Mouse (Mus musculus) small intestine, adult 2 months (tissue): ENCODE measurements around the gene Mex3a. TPM values are rescaled to one million over a fixed set of nuclear protein-coding genes. Genes with fewer than 3 reads are reported as not detected.

ENCODE experiments used
- H3K27ac ChIP-seq: fragments of 200-500 bp; 2 replicates; pipeline ENCODE4 v1.5.1; 2012; ENCODE audit warnings: low read depth, low read length, control low read depth, inconsistent platforms; ENCODE audit not compliant: insufficient read depth
- H3K27me3 ChIP-seq: fragments of 200-500 bp; 2 replicates; pipeline ENCODE4 v1.6.1; 2012; ENCODE audit warnings: mild to moderate bottlenecking, moderate library complexity, low read length, inconsistent platforms; ENCODE audit not compliant: control insufficient read depth, insufficient read depth
- H3K36me3 ChIP-seq: fragments of 200-500 bp; 2 replicates; pipeline ENCODE4 v1.6.1; 2012; ENCODE audit warnings: mild to moderate bottlenecking, low read length, control low read depth, inconsistent platforms; ENCODE audit not compliant: control insufficient read depth, insufficient read depth
- H3K4me1 ChIP-seq: fragments of 200-500 bp; 2 replicates; pipeline ENCODE4 v1.6.1; 2012; ENCODE audit warnings: low read length, inconsistent platforms, mixed read lengths; ENCODE audit not compliant: control insufficient read depth, insufficient read depth, insufficient read length
- H3K4me3 ChIP-seq: fragments of 200-500 bp; 2 replicates; pipeline ENCODE4 v1.5.1; 2012; ENCODE audit warnings: low read depth, mild to moderate bottlenecking, control low read depth, inconsistent platforms, low read length, moderate library complexity
- CTCF ChIP-seq: fragments of 200-500 bp; IDR thresholded peaks from 2 replicates; pipeline ENCODE4 v1.5.1; 2012; ENCODE audit warnings: low read depth, mild to moderate bottlenecking, control low read depth, inconsistent platforms, low read length, moderate library complexity, mixed read lengths; ENCODE audit not compliant: insufficient replicate concordance, insufficient read length; ENCODE audit errors: extremely low read depth
- POLR2A ChIP-seq: fragments of 200-500 bp; IDR thresholded peaks from 2 replicates; pipeline ENCODE4 v1.6.1; 2012; ENCODE audit warnings: low read depth, mild to moderate bottlenecking, control low read depth, inconsistent platforms, low read length, moderate library complexity
- WGBS: fragments of 180-500 bp; shearing (Covaris S2); methylation state at CpG from one replicate; pipeline ENCODE4 v1.1.7; 2018; 5-methylcytosine and 5-hydroxymethylcytosine counted together
- polyA plus RNA-seq: library from polyadenylated mRNA; depleted of rRNA; stranded (reverse); fragments of >200 nt; gene quantifications from 2 replicates; pipeline ENCODE4 v1.2.3, GENCODE M21; 2012

Gene Mex3a
- polyA plus RNA-seq, 1 experiment: 0.60 TPM

DNA sequence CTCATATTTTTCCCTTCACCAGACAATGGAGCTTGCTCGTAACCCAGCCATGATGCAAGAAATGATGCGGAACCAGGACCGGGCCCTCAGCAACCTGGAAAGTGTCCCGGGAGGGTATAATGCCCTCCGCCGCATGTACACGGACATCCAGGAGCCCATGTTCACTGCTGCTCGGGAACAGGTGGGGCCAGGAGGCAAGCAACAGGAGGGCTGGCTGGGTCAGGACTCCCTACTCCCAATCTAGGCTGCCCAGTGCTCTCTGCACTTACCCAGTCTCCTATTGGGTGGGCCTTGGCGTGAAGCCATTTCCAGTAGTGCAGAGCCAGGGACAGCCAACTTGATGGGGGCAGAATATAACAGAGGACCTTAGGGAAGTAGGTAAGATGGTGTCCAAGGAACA is 27.4 kb downstream of the Mex3a start:
- Histone ChIP-seq H3K27me3 (no peaks in the 10 kb centered on the region), H3K36me3 (peaks cover 68% of the 10 kb centered on the region), H3K4me3 (no peak overlapping the region), H3K4me1 (no peaks in the 10 kb centered on the region), H3K27ac (no peak overlapping the region)
- no peak for TF ChIP-seq CTCF
- TF ChIP-seq POLR2A: no peak
- 95% methylated on average over 9 of the region's 9 CpGs for WGBS

DNA sequence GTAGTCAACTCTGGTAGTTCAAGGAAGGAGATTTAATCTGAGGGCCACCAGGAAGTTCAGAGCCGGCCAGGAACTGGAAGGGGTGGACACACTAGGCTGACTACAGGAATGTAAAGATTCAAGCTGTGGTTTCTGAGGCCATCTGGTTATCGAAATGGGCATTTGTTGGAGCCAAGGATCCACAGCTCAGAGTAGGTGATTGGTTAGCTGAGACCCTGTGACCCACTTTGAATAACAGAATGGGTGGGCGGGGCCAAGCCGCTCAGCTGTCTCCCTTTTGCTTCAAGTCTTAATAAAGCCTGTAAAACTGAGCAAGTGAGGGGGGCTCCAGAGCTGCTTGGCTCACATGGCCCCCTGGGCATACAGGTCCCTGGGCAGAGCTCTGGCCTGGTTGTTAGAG is 29.8 kb downstream of the Mex3a start:
- TF ChIP-seq POLR2A (no peak), CTCF (no peak)
- 72% methylated on average over 4 of the region's 4 CpGs for WGBS
- Histone ChIP-seq H3K4me1 (peaks cover 4% of the 10 kb centered on the region), H3K27ac (no peak overlapping the region), H3K36me3 (peaks cover 72% of the 10 kb centered on the region), H3K27me3 (no peaks in the 10 kb centered on the region), H3K4me3 (no peak overlapping the region)

DNA sequence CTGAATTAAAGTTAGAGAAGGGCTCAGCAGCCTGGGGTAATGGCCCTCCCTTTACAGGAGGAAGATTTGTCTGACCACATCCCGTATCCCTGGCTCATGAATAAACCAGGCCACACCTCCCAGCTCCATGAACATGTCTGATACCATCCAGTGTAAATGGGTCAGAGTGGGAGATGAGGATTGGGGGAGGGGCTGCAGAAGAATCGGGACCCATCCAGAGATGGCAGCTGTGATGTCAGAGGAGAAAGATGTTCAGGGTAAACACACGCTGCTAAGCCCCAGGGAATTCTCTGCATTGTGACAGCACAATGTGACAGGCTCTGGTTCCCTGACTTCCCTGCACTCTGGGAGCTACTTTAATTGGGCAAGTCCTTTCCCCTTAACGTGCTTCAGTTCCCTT is 31.2 kb downstream of the Mex3a start:
- peaks cover 4% of the 10 kb centered on the region for H3K4me1 ChIP-seq
- 79% methylated on average over 4 of the region's 4 CpGs for WGBS
- H3K36me3 ChIP-seq: peaks cover 72% of the 10 kb centered on the region
- H3K27ac ChIP-seq: no peak overlapping the region
- TF ChIP-seq CTCF (no peak), POLR2A (no peak)
- no peaks in the 10 kb centered on the region for H3K27me3 ChIP-seq
- no peak overlapping the region for H3K4me3 ChIP-seq

DNA sequence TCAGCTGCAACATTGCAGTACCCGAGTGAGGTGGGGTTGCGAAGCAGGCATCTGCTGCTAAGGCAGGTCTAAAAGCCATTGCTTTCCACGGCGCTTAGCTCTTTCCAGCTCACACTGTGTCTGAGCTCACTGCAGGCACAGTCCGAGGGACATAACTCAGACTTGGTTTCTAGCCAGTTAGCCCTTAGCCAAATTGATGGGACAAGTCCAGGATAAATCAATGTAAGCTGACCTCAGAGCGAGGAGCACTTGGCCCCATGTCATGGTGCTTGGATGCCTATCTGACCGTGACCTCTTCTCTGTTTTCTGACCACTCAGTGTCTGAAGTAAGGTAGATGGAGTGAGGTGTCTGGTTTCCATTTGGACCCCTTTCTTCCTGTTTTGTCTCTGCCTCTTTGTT is 31.8 kb downstream of the Mex3a start:
- WGBS: 86% methylated on average over 7 of the region's 7 CpGs
- Histone ChIP-seq H3K27ac (no peak overlapping the region), H3K27me3 (no peaks in the 10 kb centered on the region), H3K4me3 (no peak overlapping the region), H3K36me3 (peaks cover 77% of the 10 kb centered on the region), H3K4me1 (peaks cover 4% of the 10 kb centered on the region)
- TF ChIP-seq POLR2A (no peak), CTCF (no peak)

DNA sequence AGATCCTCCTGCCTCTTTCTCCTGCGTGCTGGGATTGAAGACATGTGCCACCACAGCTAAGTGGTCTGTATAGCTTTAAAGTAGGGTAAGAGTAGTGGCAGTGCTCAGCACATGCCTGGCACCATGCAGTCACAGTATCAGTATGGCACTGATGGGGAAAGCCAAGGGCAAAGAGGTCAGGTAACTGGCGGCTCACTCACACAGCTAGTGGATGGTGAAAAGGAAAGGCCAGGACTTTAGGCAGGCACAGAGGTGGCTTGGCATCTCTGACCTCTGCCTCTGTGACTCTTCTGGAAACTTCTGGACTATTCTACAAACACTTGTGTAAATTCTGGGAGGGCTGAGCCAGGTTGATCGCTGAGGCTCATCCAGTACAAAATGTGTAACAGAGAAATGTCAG is 33.9 kb downstream of the Mex3a start:
- H3K27me3 ChIP-seq: no peaks in the 10 kb centered on the region
- no peak overlapping the region for H3K4me3 ChIP-seq
- peak overlapping the region; percentile 52; the same call in 1 of the 2 replicates for H3K27ac ChIP-seq
- 76% methylated on average over 3 of the region's 3 CpGs for WGBS
- TF ChIP-seq POLR2A: no peak
- no peak for TF ChIP-seq CTCF
- peaks cover 4% of the 10 kb centered on the region for H3K4me1 ChIP-seq
- H3K36me3 ChIP-seq: peaks cover 60% of the 10 kb centered on the region

DNA sequence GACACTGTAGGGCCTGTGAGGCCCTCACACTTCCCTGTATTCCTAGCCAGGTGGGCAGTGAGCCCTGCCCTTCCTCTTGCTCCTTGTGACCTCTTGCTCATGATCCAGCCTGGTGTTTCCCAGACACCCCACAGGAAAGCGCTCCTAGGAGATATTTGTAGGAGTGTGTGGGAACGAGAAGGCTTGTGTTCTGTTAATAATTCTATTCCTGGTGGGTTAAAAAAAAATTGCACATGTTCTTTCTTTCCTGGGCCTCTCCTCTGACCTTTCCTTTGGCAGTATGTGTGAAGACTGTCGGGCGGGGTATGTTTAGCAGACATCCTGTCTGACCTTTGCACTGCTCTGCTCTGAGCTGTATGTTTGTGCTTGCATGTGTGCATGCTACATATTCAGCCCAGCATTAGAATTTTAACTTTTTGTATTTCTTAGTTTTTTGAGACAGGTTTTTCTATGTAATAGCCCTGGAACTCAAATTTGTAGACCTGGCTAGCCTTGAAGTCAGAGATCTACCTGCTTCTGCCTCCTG is 34.4 kb downstream of the Mex3a start:
- Histone ChIP-seq H3K27me3 (no peaks in the 10 kb centered on the region), H3K27ac (peak overlapping the region; percentile 52; the same call in 1 of the 2 replicates), H3K4me3 (no peak overlapping the region), H3K4me1 (peaks cover 4% of the 10 kb centered on the region), H3K36me3 (peaks cover 56% of the 10 kb centered on the region)
- 33% methylated on average over 4 of the region's 4 CpGs for WGBS
- TF ChIP-seq POLR2A (no peak), CTCF (no peak)

DNA sequence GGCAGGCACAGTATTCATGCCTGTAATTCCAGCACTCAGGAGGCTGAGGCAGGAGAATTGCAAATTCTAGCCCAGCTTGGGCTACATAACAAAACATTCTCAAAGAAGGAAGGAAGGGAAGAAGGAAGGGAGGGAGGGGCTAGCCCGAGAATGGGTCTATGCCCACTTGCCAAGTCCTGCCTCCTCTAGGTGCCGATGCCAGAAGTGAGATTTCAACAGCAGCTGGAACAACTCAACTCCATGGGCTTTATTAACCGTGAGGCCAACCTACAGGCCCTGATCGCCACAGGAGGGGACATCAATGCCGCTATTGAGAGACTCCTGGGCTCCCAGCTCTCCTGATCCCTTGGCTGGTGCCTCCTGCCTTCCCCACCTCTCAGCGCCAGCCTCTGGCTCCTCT is 35.7 kb downstream of the Mex3a start:
- H3K4me3 ChIP-seq: no peak overlapping the region
- peaks cover 4% of the 10 kb centered on the region for H3K4me1 ChIP-seq
- H3K27me3 ChIP-seq: no peaks in the 10 kb centered on the region
- TF ChIP-seq CTCF: no peak
- no peak for TF ChIP-seq POLR2A
- WGBS: 78% methylated on average over 6 of the region's 6 CpGs
- H3K36me3 ChIP-seq: peaks cover 46% of the 10 kb centered on the region
- no peak overlapping the region for H3K27ac ChIP-seq
